Mouse (Mus musculus): ENCODE data around the gene Rhobtb1.
A peak's percentile ranks its signal among the peaks of the same experiment; 100 is the strongest.

The Rhobtb1 gene

GRCm38 (mm10) chr10:69302667-69303066, 151.4 kb downstream of the Rhobtb1 start:
- H3K4me1 ChIP-seq (replicated peaks; ENCODE audit: low read depth, low read length), result peaks cover 33% of the 10 kb centered on the region
- H3K4me3 ChIP-seq (replicated peaks; ENCODE audit: low read length), result no peak overlapping the region
- no peaks in the 10 kb centered on the region for H3K9me3 ChIP-seq (ENCODE audit: low read length)
- TF ChIP-seq NANOG (IDR thresholded peaks at IDR 0.05; ENCODE audit: borderline replicate concordance, low read length) (no peak), CTCF (conservative IDR thresholded peaks at IDR 0.05; ENCODE audit: low read length) (no peak), POU5F1 (IDR thresholded peaks at IDR 0.05; ENCODE audit: borderline replicate concordance, low read length) (no peak)
- no peaks in the 10 kb centered on the region for H3K36me3 ChIP-seq (ENCODE audit: insufficient read depth, low read length)
- H3K27me3 ChIP-seq (ENCODE audit: insufficient read depth, low read length), result no peaks in the 10 kb centered on the region

GRCm38 (mm10) chr10:69304819-69305218, 153.6 kb downstream of the Rhobtb1 start:
- TF ChIP-seq CTCF (conservative IDR thresholded peaks at IDR 0.05; ENCODE audit: low read length) (no peak), POU5F1 (IDR thresholded peaks at IDR 0.05; ENCODE audit: borderline replicate concordance, low read length) (no peak), NANOG (IDR thresholded peaks at IDR 0.05; ENCODE audit: borderline replicate concordance, low read length) (no peak)
- Histone ChIP-seq H3K4me3 (replicated peaks; ENCODE audit: low read length) (no peak overlapping the region), H3K36me3 (ENCODE audit: insufficient read depth, low read length) (no peaks in the 10 kb centered on the region)

GRCm38 (mm10) chr10:69305600-69305999, 154.4 kb downstream of the Rhobtb1 start:
- Histone ChIP-seq H3K36me3 (ENCODE audit: insufficient read depth, low read length) (no peaks in the 10 kb centered on the region), H3K27me3 (ENCODE audit: insufficient read depth, low read length) (no peaks in the 10 kb centered on the region), H3K4me3 (replicated peaks; ENCODE audit: low read length) (no peak overlapping the region), H3K9me3 (ENCODE audit: low read length) (no peaks in the 10 kb centered on the region), H3K4me1 (replicated peaks; ENCODE audit: low read depth, low read length) (peaks cover 33% of the 10 kb centered on the region)
- TF ChIP-seq POU5F1 (IDR thresholded peaks at IDR 0.05; ENCODE audit: borderline replicate concordance, low read length) (no peak), NANOG (IDR thresholded peaks at IDR 0.05; ENCODE audit: borderline replicate concordance, low read length) (no peak), CTCF (conservative IDR thresholded peaks at IDR 0.05; ENCODE audit: low read length) (no peak)

More at GRCm38 (mm10) chr10:69304819-69305218, 153.6 kb downstream of the Rhobtb1 start:
- Histone ChIP-seq H3K9me3 (ENCODE audit: low read length) (no peaks in the 10 kb centered on the region), H3K4me1 (replicated peaks; ENCODE audit: low read depth, low read length) (peaks cover 33% of the 10 kb centered on the region), H3K27me3 (ENCODE audit: insufficient read depth, low read length) (no peaks in the 10 kb centered on the region)

- TF ChIP-seq POU5F1 (IDR thresholded peaks at IDR 0.05; ENCODE audit: borderline replicate concordance, low read length) (no peak), CTCF (conservative IDR thresholded peaks at IDR 0.05; ENCODE audit: low read length) (peak; percentile 98)
- no peaks in the 10 kb centered on the region for H3K9me3 ChIP-seq (ENCODE audit: low read length)
- H3K27me3 ChIP-seq (ENCODE audit: insufficient read depth, low read length), result no peaks in the 10 kb centered on the region
- H3K36me3 ChIP-seq (ENCODE audit: insufficient read depth, low read length), result no peaks in the 10 kb centered on the region
- 0 out of 2 replicates have a peak overlapping the region, but pooled peaks have one; percentile 18 for H3K4me3 ChIP-seq (replicated peaks; ENCODE audit: low read length)
- H3K4me1 ChIP-seq (replicated peaks; ENCODE audit: low read depth, low read length), result peaks cover 33% of the 10 kb centered on the region
Measured at GRCm38 (mm10) chr10:69306205-69306604, 155.0 kb downstream of the Rhobtb1 start.

- Histone ChIP-seq H3K36me3 (ENCODE audit: insufficient read depth, low read length) (no peaks in the 10 kb centered on the region), H3K4me1 (replicated peaks; ENCODE audit: low read depth, low read length) (peaks cover 33% of the 10 kb centered on the region), H3K27me3 (ENCODE audit: insufficient read depth, low read length) (no peaks in the 10 kb centered on the region), H3K4me3 (replicated peaks; ENCODE audit: low read length) (no peak overlapping the region), H3K9me3 (ENCODE audit: low read length) (no peaks in the 10 kb centered on the region)
- TF ChIP-seq POU5F1 (IDR thresholded peaks at IDR 0.05; ENCODE audit: borderline replicate concordance, low read length) (no peak), CTCF (conservative IDR thresholded peaks at IDR 0.05; ENCODE audit: low read length) (peak; percentile 88), NANOG (IDR thresholded peaks at IDR 0.05; ENCODE audit: borderline replicate concordance, low read length) (no peak)
Measured at GRCm38 (mm10) chr10:69307067-69307466, 155.8 kb downstream of the Rhobtb1 start.

GRCm38 (mm10) chr10:69309109-69309508, 157.9 kb downstream of the Rhobtb1 start:
- no peak overlapping the region for H3K4me3 ChIP-seq (replicated peaks; ENCODE audit: low read length)
- no peak for TF ChIP-seq CTCF (conservative IDR thresholded peaks at IDR 0.05; ENCODE audit: low read length)
- TF ChIP-seq POU5F1 (IDR thresholded peaks at IDR 0.05; ENCODE audit: borderline replicate concordance, low read length), result no peak
- TF ChIP-seq NANOG (IDR thresholded peaks at IDR 0.05; ENCODE audit: borderline replicate concordance, low read length), result no peak

GRCm38 (mm10) chr10:69311867-69312266, 160.6 kb downstream of the Rhobtb1 start:
- Histone ChIP-seq H3K4me1 (replicated peaks; ENCODE audit: low read depth, low read length) (peaks cover 18% of the 10 kb centered on the region), H3K27me3 (ENCODE audit: insufficient read depth, low read length) (no peaks in the 10 kb centered on the region), H3K4me3 (replicated peaks; ENCODE audit: low read length) (no peak overlapping the region), H3K9me3 (ENCODE audit: low read length) (no peaks in the 10 kb centered on the region), H3K36me3 (ENCODE audit: insufficient read depth, low read length) (no peaks in the 10 kb centered on the region)
- TF ChIP-seq POU5F1 (IDR thresholded peaks at IDR 0.05; ENCODE audit: borderline replicate concordance, low read length), result no peak
- no peak for TF ChIP-seq CTCF (conservative IDR thresholded peaks at IDR 0.05; ENCODE audit: low read length)
- TF ChIP-seq NANOG (IDR thresholded peaks at IDR 0.05; ENCODE audit: borderline replicate concordance, low read length), result no peak

More at GRCm38 (mm10) chr10:69309109-69309508, 157.9 kb downstream of the Rhobtb1 start:
- H3K36me3 ChIP-seq (ENCODE audit: insufficient read depth, low read length), result no peaks in the 10 kb centered on the region
- no peaks in the 10 kb centered on the region for H3K27me3 ChIP-seq (ENCODE audit: insufficient read depth, low read length)
- peaks cover 35% of the 10 kb centered on the region for H3K4me1 ChIP-seq (replicated peaks; ENCODE audit: low read depth, low read length)
- no peaks in the 10 kb centered on the region for H3K9me3 ChIP-seq (ENCODE audit: low read length)

GRCm38 (mm10) chr10:69313944-69314343, 162.7 kb downstream of the Rhobtb1 start:
- no peaks in the 10 kb centered on the region for H3K9me3 ChIP-seq (ENCODE audit: low read length)
- H3K36me3 ChIP-seq (ENCODE audit: insufficient read depth, low read length), result no peaks in the 10 kb centered on the region
- H3K4me3 ChIP-seq (replicated peaks; ENCODE audit: low read length), result 0 out of 2 replicates have a peak overlapping the region, but pooled peaks have one; percentile 8
- peaks cover 18% of the 10 kb centered on the region for H3K4me1 ChIP-seq (replicated peaks; ENCODE audit: low read depth, low read length)
- TF ChIP-seq CTCF (conservative IDR thresholded peaks at IDR 0.05; ENCODE audit: low read length) (no peak), NANOG (IDR thresholded peaks at IDR 0.05; ENCODE audit: borderline replicate concordance, low read length) (no peak), POU5F1 (IDR thresholded peaks at IDR 0.05; ENCODE audit: borderline replicate concordance, low read length) (no peak)
- H3K27me3 ChIP-seq (ENCODE audit: insufficient read depth, low read length), result no peaks in the 10 kb centered on the region

- Histone ChIP-seq H3K4me3 (replicated peaks; ENCODE audit: low read length) (peak overlapping the region; percentile 76), H3K36me3 (ENCODE audit: insufficient read depth, low read length) (peaks cover 10% of the 10 kb centered on the region), H3K9me3 (ENCODE audit: low read length) (no peaks in the 10 kb centered on the region), H3K4me1 (replicated peaks; ENCODE audit: low read depth, low read length) (peaks cover 33% of the 10 kb centered on the region), H3K27me3 (ENCODE audit: insufficient read depth, low read length) (no peaks in the 10 kb centered on the region)
- TF ChIP-seq NANOG (IDR thresholded peaks at IDR 0.05; ENCODE audit: borderline replicate concordance, low read length) (no peak), POU5F1 (IDR thresholded peaks at IDR 0.05; ENCODE audit: borderline replicate concordance, low read length) (no peak), CTCF (conservative IDR thresholded peaks at IDR 0.05; ENCODE audit: low read length) (no peak)
Measured at GRCm38 (mm10) chr10:69318514-69318913, 167.3 kb downstream of the Rhobtb1 start.
